Mouse (Mus musculus) brain, embryonic 14.5 days (tissue): ENCODE data around the gene Fndc3b.

Experiments
- CTCF ChIP-seq: fragments of 200-500 bp; IDR thresholded peaks from 2 replicates; pipeline ENCODE4 v1.5.1; 2012; ENCODE audit warnings: inconsistent platforms, mild to moderate bottlenecking, moderate library complexity, borderline replicate concordance; ENCODE audit not compliant: insufficient read depth, insufficient read length; ENCODE audit errors: extremely low read depth
- POLR2A ChIP-seq: fragments of 200-500 bp; IDR thresholded peaks from 2 replicates; pipeline ENCODE4 v1.6.1; 2012; ENCODE audit warnings: mild to moderate bottlenecking, inconsistent platforms, borderline replicate concordance; ENCODE audit not compliant: poor library complexity, insufficient read depth, insufficient read length, severe bottlenecking; ENCODE audit errors: extremely low read depth

DNA sequence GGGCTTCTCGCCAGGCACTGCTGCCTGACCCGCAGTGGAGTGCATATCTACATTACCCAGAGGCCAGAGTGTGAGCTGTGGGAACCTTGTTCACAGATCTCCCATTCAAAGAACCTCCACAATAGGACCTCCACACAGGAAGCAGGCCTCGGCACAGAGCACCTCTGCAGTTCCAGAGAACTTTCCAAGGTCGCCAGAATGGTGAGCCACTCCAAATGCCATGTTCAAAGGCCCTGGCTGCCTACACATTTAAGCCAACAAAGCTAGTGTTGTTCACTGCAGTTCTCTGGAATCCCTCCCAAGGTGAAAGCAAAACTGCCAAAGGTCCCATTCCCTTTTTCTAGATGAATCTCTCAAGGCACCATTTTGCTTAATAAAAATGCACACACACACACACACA is 55.4 kb downstream of the Fndc3b start:
- TF ChIP-seq CTCF, result no peak
- no peak for TF ChIP-seq POLR2A
